Mouse (Mus musculus): ENCODE measurements around the gene Wdr48.

Gene Wdr48

DNA sequence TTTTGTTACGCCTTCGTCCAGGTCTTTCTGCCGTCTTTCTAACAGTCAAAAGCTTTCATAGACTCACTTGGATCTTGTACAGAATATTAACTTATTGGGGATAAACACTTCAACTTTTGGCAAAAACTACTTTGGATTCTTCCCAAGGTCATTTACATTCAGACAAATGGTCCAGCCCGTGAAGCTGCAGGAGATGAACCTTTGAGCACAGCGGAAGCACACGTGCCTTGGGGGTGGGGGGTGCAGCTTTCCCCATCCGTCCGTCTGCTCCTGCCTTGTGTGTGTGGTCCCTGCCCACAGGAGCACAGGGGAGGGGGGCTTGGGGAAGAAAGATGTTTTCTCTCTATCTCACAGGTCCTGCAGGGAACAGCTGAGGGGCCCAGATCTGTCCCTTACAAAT lies 31.1 kb downstream of the Wdr48 start:
- no peak for DNase-seq

- DNase-seq = no peak
These were observed 31.8 kb downstream of the Wdr48 start for GRCm38 (mm10) chr9:119926497-119926896.

DNA sequence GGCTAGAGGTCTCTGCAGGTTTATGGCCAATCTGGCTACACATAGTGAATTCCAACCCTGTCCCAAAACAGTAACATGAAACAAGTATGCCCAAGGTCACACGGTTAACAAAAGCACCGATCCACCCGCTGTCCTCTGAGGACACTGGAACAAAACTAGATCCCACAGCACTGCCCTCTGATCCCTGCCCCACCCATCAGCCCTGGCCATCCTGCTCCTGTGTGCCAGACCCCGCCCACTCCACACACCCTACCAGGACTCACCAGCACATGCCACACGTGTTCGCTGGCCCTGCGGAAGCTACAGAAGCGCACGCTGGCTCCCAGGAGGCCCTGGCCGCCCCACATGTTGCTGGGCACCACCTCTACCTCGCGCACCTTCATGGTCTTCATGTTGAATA lies 37.7 kb downstream of the Wdr48 start:
- no peak for DNase-seq

- no peak for DNase-seq
These were observed 39.0 kb downstream of the Wdr48 start for GRCm38 (mm10) chr9:119933675-119934074.

- peak; percentile 96 for DNase-seq
These were observed 42.5 kb downstream of the Wdr48 start, which contains the start of the genes Gorasp1 and Ttc21a for GRCm38 (mm10) chr9:119937005-119937773. Gene Gorasp1, minus strand, starts transcription at chr9:119937565. Gene Ttc21a, plus strand, starts transcription at chr9:119937606.

DNA sequence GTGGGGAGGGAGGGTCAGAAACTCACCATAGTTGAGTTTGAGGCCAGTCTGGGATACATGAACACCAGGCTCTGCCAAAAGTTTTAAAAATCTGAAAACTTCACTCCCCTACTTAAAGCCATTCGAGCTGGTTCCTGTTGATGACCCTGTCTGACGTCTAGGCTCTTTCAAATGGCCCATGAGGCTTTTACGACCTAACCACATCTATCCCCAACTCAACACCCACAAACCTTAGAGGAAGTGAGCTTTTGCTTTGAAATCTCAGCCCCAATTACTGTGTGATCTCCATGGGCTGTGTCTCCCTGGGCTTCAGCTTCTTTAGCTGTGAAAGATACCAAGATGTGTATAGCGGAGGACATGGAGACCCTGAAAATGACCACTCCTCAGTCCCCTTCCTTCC lies 43.8 kb downstream of the Wdr48 start:
- no peak for DNase-seq

- no peak for DNase-seq
These were observed 45.0 kb downstream of the Wdr48 start for GRCm38 (mm10) chr9:119939646-119940045.

GRCm38 (mm10) chr9:119941407-119941806 lies 46.7 kb downstream of the Wdr48 start:
- no peak for DNase-seq

GRCm38 (mm10) chr9:119941861-119942260 lies 47.2 kb downstream of the Wdr48 start:
- no peak for DNase-seq

DNA sequence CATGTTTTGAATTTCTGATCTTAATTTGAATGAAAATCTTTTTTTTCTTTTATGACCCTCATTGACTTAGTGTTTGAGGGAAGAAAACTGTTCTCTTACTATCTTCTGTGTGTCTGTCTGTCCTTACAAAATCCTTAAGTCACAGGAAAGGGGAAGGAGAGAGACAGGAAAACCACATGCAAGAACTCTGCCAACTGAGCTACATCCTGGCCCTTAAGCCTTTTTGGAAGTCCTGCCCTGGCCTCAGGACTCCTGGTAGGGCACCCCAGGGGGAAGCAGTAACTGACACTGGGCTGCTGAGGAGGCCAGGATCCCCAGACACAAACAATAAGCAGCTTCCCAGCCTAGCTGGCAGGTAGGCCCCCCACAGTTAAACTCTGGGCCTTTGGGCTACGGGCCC lies 48.6 kb downstream of the Wdr48 start:
- DNase-seq = no peak

GRCm38 (mm10) chr9:119945173-119945900 lies 50.7 kb downstream of the Wdr48 start:
- DNase-seq = peak; percentile 88

DNA sequence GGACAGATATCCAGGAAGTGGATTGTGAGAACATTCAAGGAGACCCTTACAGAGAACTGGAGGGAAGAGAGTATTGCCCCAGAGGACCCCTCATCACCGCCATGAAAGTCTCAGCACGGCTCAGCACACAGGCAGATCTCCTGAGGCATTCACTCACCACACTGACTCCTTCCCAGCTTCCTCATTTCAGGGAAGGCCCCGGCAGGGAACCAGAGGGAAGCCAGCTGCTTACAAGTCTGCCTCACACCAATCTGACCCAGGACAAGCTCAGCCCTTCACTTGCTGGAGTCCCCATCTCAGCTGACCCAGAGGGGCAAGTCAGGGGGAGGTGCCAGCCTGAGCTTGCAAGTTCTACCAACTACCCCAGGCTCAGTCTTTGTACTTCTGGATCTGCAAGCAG lies 54.1 kb downstream of the Wdr48 start:
- no peak for DNase-seq

GRCm38 (mm10) chr9:119950434-119950833 lies 55.8 kb downstream of the Wdr48 start:
- no peak for DNase-seq

GRCm38 (mm10) chr9:119951388-119951787 lies 56.7 kb downstream of the Wdr48 start:
- no peak for DNase-seq

DNA sequence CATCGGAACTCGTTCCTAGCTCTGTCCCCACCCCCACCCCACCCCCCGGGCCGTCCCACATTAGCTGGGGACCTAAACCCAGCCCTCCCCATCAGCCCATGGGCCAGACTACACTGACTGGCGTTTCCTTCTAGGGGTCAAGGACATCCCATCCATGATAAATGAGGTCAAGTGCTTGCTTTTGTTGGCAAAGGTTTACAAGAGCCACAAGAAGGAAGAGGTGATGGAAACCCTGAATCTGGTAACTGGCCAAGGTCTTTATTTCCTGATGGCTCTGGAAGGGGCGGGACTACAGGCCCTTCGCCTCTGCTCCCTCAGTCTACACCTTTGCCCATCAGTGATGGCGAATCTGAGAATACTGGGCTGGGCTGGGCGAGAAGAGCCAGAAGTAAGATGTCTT lies 64.2 kb downstream of the Wdr48 start:
- DNase-seq = no peak

GRCm38 (mm10) chr9:119962216-119962615 lies 67.5 kb downstream of the Wdr48 start:
- no peak for DNase-seq

DNA sequence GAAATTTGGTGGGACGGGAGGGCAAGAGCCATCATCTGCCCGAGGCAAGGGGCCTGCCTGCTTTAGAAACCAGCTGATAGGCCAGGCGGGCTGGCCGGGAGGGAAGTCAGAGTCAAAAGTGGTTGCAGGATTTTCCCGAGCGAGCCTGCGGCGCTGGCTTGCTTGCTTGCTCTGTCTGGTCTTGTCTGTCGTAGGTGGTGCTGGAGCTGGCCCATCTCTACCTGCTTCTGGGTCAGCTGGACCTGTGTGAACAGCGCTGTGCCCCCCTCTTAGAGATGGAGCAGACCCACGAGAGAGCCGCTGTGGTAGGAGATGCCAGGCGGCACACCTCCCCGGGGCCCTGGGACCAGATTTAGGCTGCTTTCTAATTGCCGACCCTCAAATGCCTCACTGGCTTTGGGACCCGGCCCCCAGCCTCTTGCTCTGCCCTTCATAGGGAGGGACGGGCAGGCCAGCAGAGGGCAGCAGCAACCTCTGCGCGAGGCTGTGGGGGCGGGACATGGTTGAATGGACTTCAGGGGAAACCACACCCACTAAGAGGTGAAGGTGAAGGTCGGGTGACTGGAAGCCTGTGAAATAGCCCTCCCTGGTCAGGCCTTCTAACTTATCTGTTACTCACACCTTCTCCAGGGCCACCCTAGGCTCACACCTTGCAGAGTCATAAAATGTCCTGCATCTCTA lies 68.4 kb downstream of the Wdr48 start:
- DNase-seq = peak; percentile 91

GRCm38 (mm10) chr9:119964206-119964605 lies 69.5 kb downstream of the Wdr48 start:
- DNase-seq = no peak

DNA sequence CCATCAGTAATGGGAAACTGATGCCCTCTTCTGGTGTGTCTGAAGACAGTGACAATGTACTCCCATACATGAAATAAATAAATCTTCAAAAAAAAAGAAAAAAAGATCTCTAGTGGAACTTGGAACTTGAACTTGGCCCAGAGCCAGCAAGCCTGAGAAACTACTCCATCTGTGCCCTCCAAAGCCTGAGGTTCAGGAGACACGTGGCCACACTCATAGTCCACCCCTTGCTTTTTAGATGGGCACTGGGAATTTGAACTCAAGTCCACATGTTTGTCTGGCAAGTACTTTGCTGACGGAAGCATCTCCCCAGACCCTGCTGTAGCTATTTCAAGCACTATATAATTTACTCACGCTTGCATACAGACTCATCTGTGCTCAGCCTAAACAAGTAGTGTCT lies 70.5 kb downstream of the Wdr48 start:
- no peak for DNase-seq

GRCm38 (mm10) chr9:119966221-119966910 lies 71.7 kb downstream of the Wdr48 start:
- no peak for DNase-seq

DNA sequence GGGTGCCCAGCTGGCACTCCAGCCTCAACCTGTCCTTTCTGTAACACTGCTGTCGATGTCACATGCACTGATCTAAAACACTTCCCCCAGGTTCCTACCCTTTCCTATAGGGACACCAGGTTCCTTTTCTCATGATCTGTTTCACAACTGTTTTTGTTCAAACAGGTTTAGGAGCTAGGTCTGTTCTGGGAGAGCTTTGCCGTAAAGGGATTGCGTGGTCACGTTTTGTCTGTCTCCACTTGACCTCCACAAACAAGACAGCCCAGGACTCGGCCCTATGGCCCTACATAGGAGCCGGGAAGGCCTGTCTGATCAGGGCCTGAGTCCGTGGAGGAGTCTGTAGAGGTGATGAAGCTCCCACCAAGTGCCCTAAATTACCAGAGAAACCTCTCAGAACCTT lies 75.1 kb downstream of the Wdr48 start:
- no peak for DNase-seq

GRCm38 (mm10) chr9:119970221-119970620 lies 75.5 kb downstream of the Wdr48 start:
- peak; percentile 82 for DNase-seq
